Mouse (Mus musculus) heart, adult 11 months (tissue): ENCODE results near the gene Dok3.
A peak's percentile ranks its signal among the peaks of the same experiment; 100 is the strongest.
"Not testable (repeated sequence)": the region's sequence is repeated elsewhere in the genome, so short reads cannot be mapped to it uniquely, and the experiment has no call there.

Experiments
- DNase-seq: peaks from one replicate; pipeline ENCODE4 v3.0.0; 2022

Dok3 gene

DNA sequence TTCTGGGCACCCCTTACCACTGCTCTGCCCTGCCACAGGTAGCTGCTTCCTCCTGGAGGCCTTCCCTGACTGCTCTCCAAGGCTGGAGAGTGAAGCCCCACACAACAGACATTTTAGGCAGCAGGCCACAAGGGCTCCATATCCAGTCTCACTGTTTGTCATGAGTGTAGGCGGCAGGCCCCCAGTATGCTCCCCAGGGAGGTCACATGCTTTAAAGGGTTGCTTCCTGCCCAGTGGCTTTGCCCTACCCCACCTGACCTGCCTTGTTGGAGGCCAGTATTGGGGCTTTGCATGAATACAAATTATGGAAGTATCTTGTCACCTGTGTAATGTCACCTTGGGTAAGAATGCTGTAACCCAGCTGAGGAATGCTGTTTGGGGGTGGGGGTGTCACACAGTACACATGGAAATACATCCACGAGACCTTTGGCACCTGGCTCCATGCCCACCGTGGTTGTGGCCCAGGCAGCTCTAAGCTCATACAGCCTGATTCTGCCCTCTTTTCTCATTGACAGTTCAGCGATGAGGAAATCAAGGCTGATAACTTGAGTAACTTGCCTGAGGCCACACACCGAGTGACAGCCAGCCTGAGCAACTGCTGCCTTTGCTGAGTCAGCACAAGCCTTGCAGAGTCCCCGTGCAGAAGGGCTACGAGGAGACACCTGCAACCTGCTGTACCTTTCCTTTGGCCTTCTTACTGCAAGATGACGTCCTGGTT, at the start of gene Dok3:
Gene Dok3, minus strand, starts transcription at position 99 of the 718 bp plus-strand sequence.
- DNase-seq: peak; percentile 93

DNA sequence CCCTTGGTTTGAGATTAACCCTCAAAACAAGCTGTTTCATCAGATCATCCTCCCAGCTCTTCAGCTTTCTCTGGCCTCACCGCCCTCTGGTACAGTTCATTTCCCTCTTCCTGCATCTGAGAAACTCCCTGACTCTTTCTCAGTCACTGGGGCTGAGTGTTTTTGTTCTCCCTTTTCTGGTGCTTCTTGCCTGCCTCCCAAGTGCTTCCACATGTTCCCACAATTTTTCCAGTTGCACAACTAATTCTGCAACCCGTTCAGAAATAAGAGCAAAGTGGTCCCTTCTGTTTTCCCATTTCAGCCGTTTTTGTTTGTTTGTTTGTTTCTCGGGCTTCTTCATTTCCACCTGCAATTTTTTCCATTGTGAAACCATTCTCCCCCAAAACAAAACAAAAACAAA, 49.0 kb upstream of the Dok3 start:
- peak; percentile 57 for DNase-seq

DNA sequence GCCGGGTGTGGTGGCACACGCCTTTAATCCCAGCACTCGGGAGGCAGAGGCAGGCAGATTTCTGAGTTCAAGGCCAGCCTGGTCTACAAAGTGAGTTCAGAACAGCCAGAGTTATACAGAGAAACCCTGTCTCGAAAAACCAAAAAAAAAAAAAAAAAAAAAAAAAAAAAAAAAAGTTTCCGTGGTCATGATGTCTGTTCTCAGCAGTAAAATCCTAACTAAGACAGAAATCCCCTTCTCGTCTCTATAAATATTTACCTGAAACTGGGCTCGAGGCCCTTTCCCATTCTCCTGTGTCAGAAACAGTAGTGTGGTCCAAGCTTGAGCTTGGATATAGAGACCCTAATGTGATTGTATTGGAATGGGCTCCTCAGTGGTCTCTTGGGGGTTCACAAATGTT, 47.8 kb upstream of the Dok3 start:
- DNase-seq: not testable (repeated sequence)

DNA sequence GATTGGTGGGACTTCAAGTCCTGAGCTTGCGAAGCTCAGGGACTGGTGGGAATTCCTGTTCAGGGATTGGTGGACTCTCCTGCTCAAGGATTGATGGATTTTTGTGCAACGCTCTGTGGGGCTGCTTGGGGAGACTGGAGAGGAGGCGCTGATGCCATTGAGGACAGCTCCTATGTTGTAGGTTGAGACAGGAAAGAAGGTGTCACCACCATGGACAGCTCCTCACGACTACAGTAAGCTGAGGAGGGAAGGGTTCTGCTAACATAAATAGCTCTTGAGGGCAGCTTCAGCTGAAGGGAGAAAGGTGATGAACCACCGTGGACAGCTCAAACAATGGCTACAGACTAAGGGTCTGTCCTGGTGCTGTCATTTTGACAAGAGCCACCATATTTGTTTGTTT, 46.8 kb upstream of the Dok3 start:
- peak; percentile 81 for DNase-seq

DNA sequence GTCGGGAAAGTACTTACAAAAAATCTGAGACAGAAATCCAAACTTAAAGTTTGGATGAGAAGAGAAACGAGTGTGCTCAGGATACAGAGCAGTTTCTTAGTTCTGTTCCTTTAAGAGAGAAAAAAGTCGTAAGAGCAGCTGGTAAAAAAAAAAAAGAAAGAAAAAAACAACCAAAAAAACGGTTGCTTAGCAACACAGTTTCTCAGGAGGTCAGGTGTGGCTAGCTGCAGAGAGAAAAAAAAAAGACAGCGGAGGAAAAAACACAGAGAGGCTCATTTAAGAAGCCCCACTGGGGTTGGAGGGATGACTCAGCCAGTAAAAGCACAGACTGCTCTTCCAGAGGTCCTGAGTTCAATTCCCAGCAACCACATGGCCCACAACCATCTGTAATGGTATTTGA, 45.2 kb upstream of the Dok3 start:
- DNase-seq: no peak

DNA sequence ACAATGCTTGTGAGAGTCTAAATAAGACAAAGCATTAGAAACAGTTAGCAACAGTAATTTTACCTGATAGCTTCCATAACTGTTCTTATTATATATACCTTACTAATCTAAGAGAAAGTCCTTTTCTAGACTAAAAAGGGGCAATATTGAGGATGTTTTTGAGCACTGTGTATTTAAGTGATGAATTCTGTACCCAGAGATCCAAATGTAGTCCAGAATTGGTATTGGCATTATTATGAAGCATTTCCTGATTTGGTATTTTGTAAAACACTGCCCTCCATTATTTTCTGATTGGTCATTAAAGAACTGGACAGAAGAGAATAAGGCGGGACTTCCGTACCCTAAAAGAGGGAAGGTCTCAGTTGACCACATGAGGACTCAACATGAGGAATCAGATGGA, 44.3 kb upstream of the Dok3 start, which contains the start of gene Tmed9:
Gene Tmed9, plus strand, starts transcription at position 301 of the 400 bp plus-strand sequence.
- DNase-seq: no peak

DNA sequence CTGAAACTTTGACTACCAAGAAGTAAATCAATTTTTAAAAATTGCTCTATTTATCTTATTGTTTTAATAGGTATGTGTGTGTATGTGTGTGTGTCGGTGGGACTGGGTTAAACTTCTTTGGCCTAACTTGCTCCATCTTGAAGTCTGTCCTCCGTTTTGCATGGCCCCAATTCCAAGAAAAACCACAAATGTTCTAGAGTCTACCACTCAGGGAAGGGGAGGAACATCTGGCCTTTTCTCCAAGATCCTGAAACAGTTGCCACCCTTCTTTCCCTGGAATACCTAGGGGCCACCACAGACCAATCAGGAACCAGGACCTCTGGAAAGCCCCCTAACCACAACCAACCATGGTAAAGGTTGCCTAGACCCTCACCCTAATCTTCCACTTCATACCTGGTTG, 42.9 kb upstream of the Dok3 start:
- peak; percentile 80 for DNase-seq

DNA sequence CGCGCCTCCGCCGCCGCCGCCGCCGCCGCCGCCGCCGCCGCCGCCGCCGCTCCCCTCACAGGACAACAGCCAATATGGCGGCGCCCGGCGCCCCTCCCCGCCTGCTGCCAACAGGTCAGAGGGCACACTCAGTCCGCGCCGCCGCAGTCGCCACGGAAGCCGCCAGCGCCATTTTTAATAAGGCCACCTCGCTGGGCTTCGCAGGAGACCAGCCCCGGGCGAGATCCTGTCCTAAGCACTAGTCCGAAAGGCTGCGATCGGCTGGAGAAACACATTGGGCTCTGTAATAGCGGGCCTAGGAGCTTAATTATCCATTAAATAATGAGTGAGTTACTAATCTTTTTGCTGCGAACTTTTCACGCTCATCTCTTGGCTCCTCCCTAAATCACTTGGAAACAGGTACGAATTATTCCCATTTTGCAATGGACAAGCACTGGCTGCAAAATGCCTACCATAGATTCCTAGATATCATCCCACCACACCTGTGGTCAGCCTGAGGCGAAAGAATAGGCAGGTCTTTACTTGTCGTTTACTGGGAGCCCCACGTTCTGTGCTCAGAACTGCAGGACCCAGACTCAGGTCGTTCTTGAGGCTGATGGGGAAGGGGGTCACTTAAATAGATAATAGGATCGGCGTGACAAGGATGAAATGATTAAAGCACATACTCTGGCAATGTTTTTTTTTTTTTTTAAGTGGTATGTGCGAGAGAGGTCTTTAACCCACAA, 42.1 kb upstream of the Dok3 start, which contains the start of gene Fam193b:
Gene Fam193b, minus strand, starts transcription at position 94 of the 725 bp plus-strand sequence.
- peak; percentile 99 for DNase-seq

DNA sequence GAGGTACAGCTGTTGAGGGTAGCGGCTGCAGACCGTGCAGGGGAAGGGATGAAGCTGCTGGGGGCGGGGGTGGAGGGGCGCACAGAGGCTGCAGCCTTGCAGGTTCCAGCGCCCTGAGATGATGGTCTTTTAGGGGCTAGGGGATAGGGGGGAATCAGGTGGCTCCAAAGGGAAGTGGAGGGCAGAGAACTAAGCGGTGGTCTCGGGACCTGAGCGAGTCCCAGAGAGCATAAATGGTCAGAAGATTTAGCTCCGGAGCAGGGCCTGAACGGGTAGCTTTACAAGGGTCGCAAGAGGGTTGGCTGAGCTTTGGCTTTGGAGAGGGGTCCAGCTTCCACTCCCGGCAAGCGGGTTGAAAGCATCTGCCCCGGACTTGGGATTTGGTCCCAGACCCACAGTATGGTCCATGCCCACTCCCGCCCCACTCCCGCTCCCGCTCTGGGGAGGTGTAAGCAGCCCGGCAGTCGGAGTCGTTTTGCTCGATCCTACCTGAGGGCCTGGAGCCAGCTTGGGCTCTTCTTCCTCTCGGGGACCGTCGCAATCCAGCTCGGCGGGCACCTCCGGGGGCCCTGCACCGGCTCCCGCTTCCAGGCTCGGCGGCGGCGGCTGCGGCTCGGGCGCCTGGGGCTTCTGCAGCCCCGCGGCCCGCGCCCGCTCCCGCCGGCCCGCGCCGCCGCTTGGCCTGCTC, 41.3 kb upstream of the Dok3 start:
- peak; percentile 94 for DNase-seq

DNA sequence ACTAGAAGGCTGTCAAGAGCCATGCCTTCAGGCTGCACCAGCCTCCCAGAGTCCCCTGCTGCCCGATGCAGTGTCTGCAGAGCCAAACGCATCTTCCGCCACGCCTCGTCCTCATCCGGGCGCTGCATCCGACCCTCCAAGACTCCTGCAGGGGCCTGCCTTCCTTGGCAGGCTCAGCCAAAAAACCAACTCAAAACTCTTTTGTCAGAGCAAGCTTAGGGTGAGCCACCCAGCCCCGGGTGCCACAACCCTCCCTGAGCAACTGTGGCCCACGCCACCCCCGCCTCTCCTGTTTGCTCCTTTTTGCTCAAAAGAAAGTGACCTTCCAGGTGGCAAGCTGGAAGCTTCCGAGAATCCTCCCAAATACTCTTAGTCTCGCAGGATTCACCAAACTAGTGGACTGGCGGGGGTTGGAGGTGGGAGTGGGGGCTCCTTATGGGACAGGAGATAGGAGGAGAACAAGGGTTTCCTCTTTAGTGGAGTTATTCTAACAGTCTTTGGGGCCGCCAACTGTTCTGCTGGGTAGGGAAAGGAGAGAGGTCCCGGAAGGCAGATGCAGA, 40.7 kb upstream of the Dok3 start:
- DNase-seq: peak; percentile 93

DNA sequence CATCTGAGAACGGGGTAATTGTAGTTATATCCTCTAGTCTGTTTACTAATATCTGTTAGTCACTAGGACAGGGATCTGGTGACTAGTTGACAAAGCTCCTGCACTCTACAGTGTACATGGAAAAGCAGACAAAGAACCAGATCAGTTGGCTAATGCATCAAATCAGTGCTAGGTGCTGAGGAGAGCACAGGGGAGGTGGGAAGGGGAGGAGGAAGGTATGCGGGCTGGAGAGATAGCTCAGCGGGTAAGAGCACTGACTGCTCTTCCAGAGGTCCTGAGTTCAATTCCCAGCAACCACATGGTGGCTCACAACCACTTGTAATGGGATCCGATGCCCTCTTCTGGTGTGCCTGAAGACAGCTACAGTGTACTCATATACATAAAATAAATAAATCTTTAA, 39.4 kb upstream of the Dok3 start:
- peak; percentile 81 for DNase-seq

DNA sequence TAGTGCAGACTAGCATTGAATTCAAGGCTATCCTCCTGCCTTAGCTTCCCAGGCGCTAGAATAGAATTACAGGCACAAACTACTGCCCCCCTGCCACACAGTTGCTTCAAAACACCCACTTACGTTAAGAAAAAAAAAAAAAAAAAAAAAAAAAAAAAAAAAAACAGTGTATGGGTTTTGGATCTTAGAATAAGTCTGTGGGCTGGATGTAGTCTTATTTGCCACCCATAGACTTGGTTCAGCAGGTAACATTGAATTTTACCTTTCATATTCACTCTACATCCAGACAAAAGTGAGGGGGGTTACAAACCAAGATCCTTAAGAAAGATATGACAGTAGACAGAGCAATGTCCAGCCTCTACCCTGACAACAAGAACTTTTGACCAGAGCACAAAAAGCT, 38.9 kb upstream of the Dok3 start:
- no peak for DNase-seq

DNA sequence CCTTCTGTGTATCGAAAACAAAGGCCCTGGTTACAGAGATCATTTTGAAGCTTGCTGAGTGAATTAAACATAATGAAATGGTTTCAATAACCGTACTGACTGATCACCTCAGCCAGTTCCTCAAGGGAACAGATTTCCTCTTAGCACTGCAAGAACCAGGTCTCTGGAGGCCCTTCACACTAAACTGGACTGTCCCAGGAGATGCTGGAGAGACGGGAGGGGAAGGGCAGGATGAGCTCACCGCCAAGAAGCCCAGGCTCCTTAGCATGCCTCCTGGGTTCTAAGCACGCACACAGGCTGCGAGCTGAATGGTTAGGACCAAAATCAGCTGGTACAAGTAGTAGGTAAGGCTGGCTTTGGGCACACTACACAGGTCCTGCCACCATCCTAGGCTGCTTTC, 37.9 kb upstream of the Dok3 start:
- DNase-seq: peak; percentile 93

DNA sequence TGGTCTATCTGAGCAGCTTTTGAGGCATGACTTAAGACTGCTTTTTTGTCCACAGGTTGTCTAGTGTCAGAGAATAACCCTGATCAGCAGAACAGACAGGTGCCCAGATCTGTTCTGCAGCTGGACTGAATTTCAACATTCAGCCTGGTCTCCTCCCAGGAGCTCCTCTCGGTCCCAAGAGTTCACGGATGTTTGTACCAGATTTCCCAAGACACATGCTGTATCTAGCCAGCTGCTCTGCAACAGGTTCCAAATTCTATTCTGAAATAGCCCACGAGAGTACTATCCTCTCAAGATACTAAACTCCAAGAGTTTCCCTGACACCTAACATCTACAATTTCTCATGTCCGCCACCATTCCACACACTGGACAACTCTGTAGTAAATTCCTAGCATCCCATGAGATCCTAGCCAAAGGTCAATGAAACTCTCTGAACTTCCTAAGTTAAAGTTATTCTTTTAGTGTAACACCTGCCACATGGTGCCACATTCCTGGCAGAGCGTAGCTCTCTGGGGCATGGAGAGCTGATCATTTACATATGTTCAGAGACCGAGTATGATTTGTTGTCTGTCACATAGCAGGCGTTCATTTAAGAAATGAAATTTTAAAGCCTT, 34.3 kb upstream of the Dok3 start:
- no peak for DNase-seq

DNA sequence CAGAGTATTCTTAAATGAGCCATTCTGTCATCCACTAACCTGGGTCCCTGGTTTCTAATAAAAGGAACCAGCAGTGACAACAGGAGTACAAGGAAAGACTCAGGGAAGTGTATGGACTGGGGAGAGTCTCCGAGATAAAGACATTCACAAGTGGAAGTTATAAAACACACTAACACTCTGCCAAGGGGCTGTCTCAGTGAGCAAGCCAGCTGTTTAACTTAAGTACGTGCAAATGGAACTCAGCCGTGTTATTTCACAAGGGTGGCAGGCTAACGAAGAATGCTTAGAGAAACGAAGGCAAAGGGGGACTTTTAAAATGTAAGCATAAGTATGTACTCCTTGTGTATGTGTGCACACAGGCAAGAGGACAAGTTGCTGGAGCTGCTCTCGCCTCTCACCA, 28.4 kb upstream of the Dok3 start:
- DNase-seq: no peak

DNA sequence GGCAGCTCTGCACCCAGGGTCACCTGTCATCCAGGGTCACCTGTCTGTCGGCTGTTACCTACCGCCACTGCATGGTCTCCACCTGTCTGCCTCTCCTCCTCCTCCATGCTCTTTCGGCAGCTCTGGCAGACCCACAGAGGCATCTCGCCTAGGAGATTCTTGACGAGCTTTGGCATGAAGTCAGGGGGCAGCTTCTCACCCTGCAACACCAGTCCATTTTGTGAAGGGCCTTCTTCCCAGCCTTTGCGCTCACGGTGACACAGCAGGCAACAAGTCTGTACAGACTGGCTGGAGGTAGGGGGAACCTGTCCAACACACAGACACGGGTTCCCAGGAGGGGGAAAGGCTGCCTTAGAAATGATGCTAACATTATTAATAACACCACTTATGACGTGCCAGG, 26.8 kb upstream of the Dok3 start:
- peak; percentile 91 for DNase-seq

DNA sequence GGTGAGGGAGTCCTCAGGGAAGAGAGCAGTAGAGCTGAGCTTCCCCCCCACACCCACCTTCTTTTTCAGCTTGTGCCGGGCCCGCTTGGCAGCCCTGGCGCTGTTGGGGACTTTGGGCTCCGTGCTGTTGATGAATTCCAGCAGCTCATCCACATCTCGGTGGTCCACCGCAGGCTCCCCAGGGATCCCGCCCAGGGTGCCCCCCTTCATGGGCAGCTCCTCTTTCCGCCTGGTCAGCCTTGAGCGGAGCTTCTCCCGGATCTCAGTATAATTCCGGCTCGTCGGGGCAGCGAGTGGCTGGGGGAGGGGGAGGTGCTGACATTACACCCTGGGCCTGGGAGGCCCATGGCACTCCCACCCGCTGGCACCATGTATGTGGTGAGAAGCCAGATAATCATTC, 20.0 kb upstream of the Dok3 start:
- peak; percentile 90 for DNase-seq

DNA sequence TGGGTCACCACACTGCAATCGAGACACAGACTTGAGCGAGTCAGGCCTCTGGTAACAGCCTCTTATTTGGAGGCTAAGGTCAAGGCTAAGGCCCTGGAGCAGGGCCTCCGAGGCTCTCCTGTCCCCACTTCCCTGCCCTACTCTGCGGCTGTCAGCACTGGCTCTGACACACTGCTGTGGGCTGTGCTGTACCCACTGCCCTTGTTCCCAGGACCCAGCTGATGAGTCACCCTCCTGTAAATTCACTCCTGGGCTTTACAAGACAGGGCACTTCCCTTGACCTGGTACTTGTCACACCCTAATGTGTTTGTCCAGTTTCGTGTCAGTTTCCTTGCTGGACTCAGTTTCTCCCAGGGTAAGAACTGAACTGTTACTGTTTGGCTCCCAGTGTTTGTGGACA, 19.3 kb upstream of the Dok3 start:
- peak; percentile 82 for DNase-seq

DNA sequence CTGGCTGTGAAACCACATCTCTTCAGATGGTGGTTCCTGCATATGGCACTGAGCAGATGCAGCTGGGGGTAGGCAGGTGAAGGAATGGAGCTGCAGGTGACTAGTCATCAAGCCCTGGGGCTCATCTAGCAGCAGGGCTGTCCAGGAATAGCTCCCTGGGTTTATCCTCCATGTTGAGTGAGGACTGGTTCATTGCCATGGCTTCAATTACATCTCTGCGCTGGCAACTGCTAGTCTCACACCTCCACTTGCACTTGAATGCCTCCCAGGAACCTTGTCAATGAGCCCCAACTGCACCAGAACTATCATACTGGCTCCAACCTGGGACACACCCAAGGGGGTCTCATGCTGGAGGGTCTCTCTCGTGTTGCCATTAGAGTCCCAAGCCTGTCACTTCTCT, 18.8 kb upstream of the Dok3 start:
- DNase-seq: no peak

DNA sequence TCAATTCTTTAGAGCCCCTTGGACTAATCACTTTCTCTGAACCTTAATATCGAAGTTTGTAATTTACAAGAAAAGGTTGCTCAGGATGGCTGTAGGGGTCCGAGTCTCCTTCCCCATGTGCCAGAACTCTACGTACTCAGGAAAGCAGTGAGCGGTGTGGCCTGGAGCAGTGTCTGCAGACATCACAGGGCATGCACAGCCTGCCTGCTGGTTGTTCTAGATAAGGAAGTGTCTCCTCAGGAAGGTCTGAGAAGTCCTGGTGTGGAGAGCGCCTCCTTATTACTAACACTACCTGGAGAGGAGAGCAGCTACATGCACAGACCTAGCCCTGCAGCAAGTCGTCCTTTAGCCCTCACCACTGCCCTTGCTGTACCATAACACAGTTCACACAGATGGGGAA, 15.7 kb upstream of the Dok3 start:
- no peak for DNase-seq

DNA sequence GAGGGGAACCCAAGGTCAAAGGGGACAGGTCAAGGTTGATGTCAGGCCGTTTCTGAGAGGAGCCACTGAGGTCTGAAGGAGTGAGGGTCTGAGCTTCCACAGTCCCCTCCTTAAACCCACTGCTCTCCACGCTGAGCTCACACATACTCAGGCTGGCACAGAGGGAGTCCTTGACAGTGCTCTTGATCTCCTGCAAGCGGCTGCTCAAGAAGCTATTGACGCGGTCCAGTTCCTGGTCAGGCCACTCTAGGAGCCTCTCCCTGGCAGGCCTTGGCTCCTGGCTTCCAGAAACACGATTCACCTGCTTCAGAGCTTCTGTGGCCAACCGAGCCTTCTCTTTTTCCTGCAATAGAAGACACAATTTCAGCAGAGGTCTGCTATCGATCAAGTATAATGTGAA, 14.4 kb upstream of the Dok3 start:
- DNase-seq: no peak

DNA sequence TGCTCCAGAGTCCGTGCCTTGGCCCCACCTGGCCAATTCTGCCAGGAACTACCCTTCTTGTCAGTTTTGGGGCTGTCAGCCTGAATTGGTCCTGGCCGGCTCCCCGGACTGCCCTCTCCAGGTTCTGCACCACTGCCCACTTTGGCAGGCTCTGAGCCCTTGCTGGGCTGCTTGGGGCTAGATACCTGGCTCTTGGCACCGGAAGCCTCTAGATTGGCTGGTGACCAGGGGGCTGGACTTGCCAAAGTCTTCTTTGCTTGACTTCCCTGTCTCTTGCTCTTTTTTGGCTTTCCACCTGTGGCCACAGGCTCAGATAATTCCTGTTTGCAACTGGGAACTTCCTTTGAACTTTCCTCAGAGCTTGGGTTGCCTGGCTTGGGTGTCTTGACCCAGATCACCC, 13.8 kb upstream of the Dok3 start:
- no peak for DNase-seq

DNA sequence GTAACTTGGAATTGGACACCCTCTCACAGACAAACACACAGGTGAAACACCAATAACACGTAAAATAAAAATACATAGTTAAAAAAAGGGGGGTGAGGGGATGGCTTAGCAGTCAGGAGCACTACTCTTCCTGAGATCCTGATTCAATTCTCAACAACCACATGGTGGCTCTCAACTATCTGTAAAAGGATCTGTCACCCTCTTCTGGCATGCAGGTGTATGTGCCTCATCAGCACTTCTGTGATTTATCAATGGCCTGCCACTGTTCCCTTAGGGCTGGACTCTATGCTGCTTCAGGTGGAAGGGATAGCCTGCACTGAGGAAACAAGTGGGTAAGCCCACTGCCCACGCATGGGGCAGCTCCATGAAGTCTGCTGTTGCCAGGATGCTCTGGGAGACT, 11.8 kb upstream of the Dok3 start:
- no peak for DNase-seq
